Mouse (Mus musculus) forebrain, embryonic 11.5 days (tissue): ENCODE data around the gene Vps52. TPM values are rescaled to one million over a fixed set of nuclear protein-coding genes. Genes with fewer than 3 reads are reported as not detected.
A peak's percentile ranks its signal among the peaks of the same experiment; 100 is the strongest.

Experiments used
- ATAC-seq: fragments of 200-750 bp; cut with Nextera tagmentation; replicated peaks from 2 replicates; pipeline ENCODE4 v1.8.0; 2017; ENCODE audit warnings: moderate TSS enrichment; ENCODE audit not compliant: low FRiP score
- DNase-seq: peaks from one replicate; pipeline ENCODE4 v3.0.0-alpha.2; 2017; ENCODE audit warnings: low spot score
- H3K27ac ChIP-seq: fragments of 300-500 bp; sonication (generic); 2 replicates; pipeline ENCODE4 v1.5.1; 2014; ENCODE audit warnings: low read depth, low read length
- H3K27me3 ChIP-seq: fragments of 300-500 bp; sonication (generic); 2 replicates; pipeline ENCODE4 v1.6.1; 2014; ENCODE audit warnings: mild to moderate bottlenecking, low read length, mixed read lengths; ENCODE audit not compliant: control insufficient read depth, insufficient read depth
- H3K36me3 ChIP-seq: fragments of 300-500 bp; sonication (generic); 2 replicates; pipeline ENCODE4 v1.6.1; 2014; ENCODE audit warnings: mild to moderate bottlenecking, low read length, moderate library complexity, mixed read lengths; ENCODE audit not compliant: control insufficient read depth, insufficient read depth
- H3K4me1 ChIP-seq: fragments of 300-500 bp; sonication (generic); replicated peaks from 2 replicates; pipeline ENCODE4 v1.6.1; 2014; ENCODE audit warnings: low read length, mixed read lengths; ENCODE audit not compliant: control insufficient read depth, insufficient read depth
- H3K4me2 ChIP-seq: fragments of 300-500 bp; sonication (generic); 2 replicates; pipeline ENCODE4 v1.6.1; 2014; ENCODE audit warnings: low read depth, mild to moderate bottlenecking, low read length, moderate library complexity, mixed read lengths; ENCODE audit not compliant: severe bottlenecking
- H3K4me3 ChIP-seq: fragments of 300-500 bp; sonication (generic); 2 replicates; pipeline ENCODE4 v1.5.1; 2014; ENCODE audit warnings: low read depth, low read length
- H3K9ac ChIP-seq: fragments of 300-500 bp; sonication (generic); 2 replicates; pipeline ENCODE4 v1.6.1; 2014; ENCODE audit warnings: low read length
- H3K9me3 ChIP-seq: fragments of 300-500 bp; sonication (generic); 2 replicates; pipeline ENCODE4 v1.6.1; 2016; ENCODE audit warnings: low read length, mixed read lengths; ENCODE audit not compliant: control insufficient read depth
- WGBS: fragments of 180-500 bp; shearing (Covaris S2); extraction: QIAGEN DNeasy Blood & Tissue Kit; methylation state at CpG from one replicate; pipeline ENCODE4 v1.1.7; 2014; 5-methylcytosine and 5-hydroxymethylcytosine counted together
- polyA plus RNA-seq: library from polyadenylated mRNA; unstranded; fragments of >200 nt; fragmentation: Nextera tagmentation; extraction: Ambion mirVana; gene quantifications from 2 replicates; pipeline ENCODE4 v1.2.1, GENCODE M21; 2014

The Vps52 gene
- polyA plus RNA-seq, 1 experiment from 2014 or later: 46.8 TPM

- H3K36me3 ChIP-seq: no peaks in the 10 kb centered on the region
- ATAC-seq: no peak
- DNase-seq: no peak
- no peaks in the 10 kb centered on the region for H3K27me3 ChIP-seq
- no peak overlapping the region for H3K9ac ChIP-seq
- H3K4me3 ChIP-seq: no peak overlapping the region
- WGBS: 88% methylated on average over 21 of the region's 21 CpGs
- H3K27ac ChIP-seq: no peak overlapping the region
- peaks cover 11% of the 10 kb centered on the region for H3K4me1 ChIP-seq
- H3K9me3 ChIP-seq: no peaks in the 10 kb centered on the region
- H3K4me2 ChIP-seq: no peak overlapping the region
Measured at GRCm38 (mm10) chr17:33935422-33936055, 20.1 kb upstream of the Vps52 start.

- Histone ChIP-seq H3K4me2 (no peak overlapping the region), H3K9me3 (no peaks in the 10 kb centered on the region), H3K4me1 (peaks cover 8% of the 10 kb centered on the region), H3K4me3 (no peak overlapping the region), H3K9ac (no peak overlapping the region), H3K27ac (no peak overlapping the region), H3K36me3 (no peaks in the 10 kb centered on the region), H3K27me3 (no peaks in the 10 kb centered on the region)
- DNase-seq (no peak), ATAC-seq (no peak)
- 89% methylated on average over 15 of the region's 15 CpGs for WGBS
Measured at GRCm38 (mm10) chr17:33936993-33937392, 18.6 kb upstream of the Vps52 start.

- no peak overlapping the region for H3K4me2 ChIP-seq
- peaks cover 3% of the 10 kb centered on the region; the same call in 1 of the 2 replicates for H3K36me3 ChIP-seq
- no peak for DNase-seq
- ATAC-seq: no peak
- H3K27me3 ChIP-seq: no peaks in the 10 kb centered on the region
- H3K4me1 ChIP-seq: peaks cover 8% of the 10 kb centered on the region
- H3K9ac ChIP-seq: no peak overlapping the region
- no peak overlapping the region for H3K4me3 ChIP-seq
- WGBS: 88% methylated on average over 11 of the region's 11 CpGs
- no peaks in the 10 kb centered on the region for H3K9me3 ChIP-seq
- no peak overlapping the region for H3K27ac ChIP-seq
Measured at GRCm38 (mm10) chr17:33938783-33939182, 16.8 kb upstream of the Vps52 start.

- H3K27ac ChIP-seq: 0 out of 2 replicates have a peak within 1 kb of the TSS, but pooled peaks have one; percentile 50
- peaks cover 6% of the 10 kb centered on the region; the same call in 1 of the 2 replicates for H3K36me3 ChIP-seq
Measured at GRCm38 (mm10) chr17:33940206-33940805, 15.3 kb upstream of the Vps52 start, which contains the start of the genes Pfdn6 and Wdr46. Gene Pfdn6 (minus strand): TSS chr17:33940343. Gene Wdr46 (plus strand): TSS chr17:33940660.

GRCm38 (mm10) chr17:33940981-33941380 is 14.6 kb upstream of the Vps52 start:
- H3K9me3 ChIP-seq: no peaks in the 10 kb centered on the region
- peaks cover 6% of the 10 kb centered on the region; the same call in 1 of the 2 replicates for H3K36me3 ChIP-seq
- H3K9ac ChIP-seq: peak overlapping the region; percentile 73
- peak overlapping the region; percentile 85 for H3K4me3 ChIP-seq
- no peak overlapping the region for H3K27ac ChIP-seq
- peaks cover 8% of the 10 kb centered on the region for H3K4me1 ChIP-seq
- ATAC-seq: no peak; the same call in 1 of the 2 replicates
- 3% methylated on average over 26 of the region's 26 CpGs for WGBS
- DNase-seq: no peak
- H3K4me2 ChIP-seq: peak overlapping the region; percentile 92
- H3K27me3 ChIP-seq: no peaks in the 10 kb centered on the region

More at GRCm38 (mm10) chr17:33940206-33940805, 15.3 kb upstream of the Vps52 start, which contains the start of the genes Pfdn6 and Wdr46:
- H3K9me3 ChIP-seq: no peaks in the 10 kb centered on the region
- peak within 1 kb of the TSS; percentile 85 for H3K4me3 ChIP-seq
- H3K27me3 ChIP-seq: no peaks in the 10 kb centered on the region
- peak within 1 kb of the TSS; percentile 92 for H3K4me2 ChIP-seq
- ATAC-seq (peak; percentile 89), DNase-seq (peak; percentile 90)
- H3K9ac ChIP-seq: peak within 1 kb of the TSS; percentile 73
- WGBS: under 1% methylated on average over 36 of the region's 36 CpGs
- peaks cover 8% of the 10 kb centered on the region for H3K4me1 ChIP-seq

GRCm38 (mm10) chr17:33941381-33941780 is 14.2 kb upstream of the Vps52 start:
- no peaks in the 10 kb centered on the region for H3K9me3 ChIP-seq
- peaks cover 6% of the 10 kb centered on the region; the same call in 1 of the 2 replicates for H3K36me3 ChIP-seq
- H3K4me3 ChIP-seq: peak overlapping the region; percentile 85
- 67% methylated on average over 19 of the region's 19 CpGs for WGBS
- no peaks in the 10 kb centered on the region for H3K27me3 ChIP-seq
- ATAC-seq: no peak
- H3K9ac ChIP-seq: peak overlapping the region; percentile 73
- peaks cover 8% of the 10 kb centered on the region for H3K4me1 ChIP-seq
- H3K4me2 ChIP-seq: peak overlapping the region; percentile 92
- no peak for DNase-seq
- no peak overlapping the region for H3K27ac ChIP-seq

GRCm38 (mm10) chr17:33943454-33943853 is 12.2 kb upstream of the Vps52 start:
- peaks cover 6% of the 10 kb centered on the region; the same call in 1 of the 2 replicates for H3K36me3 ChIP-seq

GRCm38 (mm10) chr17:33947430-33948089 is 8.1 kb upstream of the Vps52 start:
- Histone ChIP-seq H3K27me3 (no peaks in the 10 kb centered on the region), H3K4me3 (no peak overlapping the region), H3K36me3 (peaks cover 9% of the 10 kb centered on the region; the same call in 1 of the 2 replicates), H3K4me1 (peaks cover 15% of the 10 kb centered on the region), H3K27ac (no peak overlapping the region), H3K9me3 (no peaks in the 10 kb centered on the region), H3K4me2 (no peak overlapping the region), H3K9ac (no peak overlapping the region)
- DNase-seq (no peak), ATAC-seq (no peak)
- WGBS: 92% methylated on average over 10 of the region's 10 CpGs

More at GRCm38 (mm10) chr17:33943454-33943853, 12.2 kb upstream of the Vps52 start:
- DNase-seq: no peak
- H3K27ac ChIP-seq: no peak overlapping the region
- no peak overlapping the region for H3K9ac ChIP-seq
- no peak overlapping the region for H3K4me2 ChIP-seq
- H3K4me1 ChIP-seq: peaks cover 8% of the 10 kb centered on the region
- no peak overlapping the region for H3K4me3 ChIP-seq
- no peaks in the 10 kb centered on the region for H3K9me3 ChIP-seq
- 92% methylated on average over 15 of the region's 15 CpGs for WGBS
- H3K27me3 ChIP-seq: no peaks in the 10 kb centered on the region
- ATAC-seq: no peak
